Mouse (Mus musculus): ENCODE results near the gene Gm28305.

DNA sequence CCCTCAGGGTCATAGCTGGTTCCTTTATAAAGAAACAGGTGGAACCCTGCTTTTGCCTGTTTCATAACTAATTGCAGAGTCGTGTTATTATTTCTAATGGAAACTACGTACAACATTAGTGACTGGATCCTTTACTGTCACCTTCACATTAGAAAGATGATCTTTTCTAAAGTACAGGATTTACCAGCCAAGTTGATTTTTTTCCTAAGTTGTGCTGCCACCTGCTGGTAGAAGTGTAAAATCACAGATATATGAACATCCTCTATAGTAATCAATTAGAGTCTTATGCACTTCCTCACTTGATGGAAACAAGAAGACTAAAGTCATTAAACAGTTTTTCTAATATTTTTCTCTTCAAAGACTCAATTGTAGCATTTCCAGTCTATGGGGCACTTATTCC, 44.0 kb upstream of the Gm28305 start:
- no peak for TF ChIP-seq POLR2A (IDR thresholded peaks at IDR 0.05; ENCODE audit: low read depth, low read length)
- TF ChIP-seq CTCF (conservative IDR thresholded peaks at IDR 0.05; ENCODE audit: insufficient read depth, insufficient read length, low read depth, low read length), result 0 out of 2 replicates have a peak, but pooled peaks have one; percentile 8

Measured in kidney, adult 2 months (tissue).